Mouse (Mus musculus): Measurements from ENCODE around the gene Igdcc4.

GRCm38 (mm10) chr9:65175939-65176871 is 74.9 kb downstream of the Igdcc4 start:
- TF ChIP-seq POLR2A (IDR thresholded peaks at IDR 0.05; ENCODE audit: insufficient read length, low read depth), result no peak
- TF ChIP-seq POLR2AphosphoS2 (IDR thresholded peaks at IDR 0.05; ENCODE audit: insufficient read length, low read depth), result no peak
- no peak for TF ChIP-seq TCF12 (IDR thresholded peaks at IDR 0.05; ENCODE audit: insufficient read depth, poor library complexity, severe bottlenecking)
- TF ChIP-seq MAX (IDR thresholded peaks at IDR 0.05; ENCODE audit: low read depth), result no peak
- no peak for TF ChIP-seq TCF3 (IDR thresholded peaks at IDR 0.05; ENCODE audit: insufficient read length, low read depth)
- no peak for TF ChIP-seq REST (IDR thresholded peaks at IDR 0.05; ENCODE audit: insufficient read depth, insufficient read length)
